Mouse (Mus musculus): Measurements from ENCODE around the gene Hspa14. TPM values are rescaled to one million over a fixed set of nuclear protein-coding genes. Genes with fewer than 3 reads are reported as not detected.

The Hspa14 gene
- polyA plus RNA-seq (2014; fragmentation: Nextera tagmentation; extraction: Ambion mirVana) = 111 and 113 TPM in 2 replicates

DNA sequence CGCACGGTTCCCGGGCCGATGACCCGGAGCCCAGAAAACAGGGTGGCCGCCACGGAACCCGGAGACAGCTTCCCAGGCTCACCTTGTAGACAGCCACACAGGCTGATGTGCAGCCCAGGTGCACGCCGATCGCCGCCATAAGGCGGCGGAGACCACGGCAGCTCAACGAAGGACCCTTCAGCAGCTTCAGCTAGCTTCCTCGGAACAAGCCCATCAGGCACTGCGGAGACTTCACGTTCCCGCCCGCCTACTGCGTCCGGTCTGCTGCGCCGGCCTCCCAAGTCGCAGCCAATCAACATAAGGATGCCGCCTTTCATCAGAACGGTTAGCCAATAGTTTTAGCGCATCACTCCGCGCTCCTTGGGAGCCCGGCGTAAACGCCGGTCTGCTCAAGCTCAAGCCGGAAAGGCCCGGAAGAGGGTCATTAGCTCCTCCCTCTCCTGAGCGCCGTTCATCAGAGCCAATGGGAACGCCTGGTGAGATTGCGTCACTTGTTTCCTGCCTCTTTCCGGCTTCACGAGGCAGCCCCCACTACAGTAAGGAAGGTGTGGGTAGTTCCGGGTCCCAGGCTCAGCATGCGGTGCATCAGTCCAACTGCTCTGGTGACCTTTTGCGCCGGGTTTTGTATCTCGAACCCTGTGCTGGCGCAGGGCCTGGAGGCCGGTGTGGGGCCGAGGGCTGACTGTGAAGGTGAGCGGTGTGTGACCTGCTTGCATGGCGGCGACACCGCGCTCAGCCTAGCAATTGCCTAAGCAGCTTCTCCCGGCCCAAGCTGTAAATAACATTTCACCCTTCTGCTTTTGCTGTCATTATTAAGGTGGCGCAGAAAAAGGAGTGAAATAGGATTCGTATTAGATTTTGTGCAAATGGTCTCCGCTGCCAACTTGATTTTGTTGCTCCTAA is at the start of gene Hspa14, which contains the start of the genes Gm45902 and Cdnf:
TSS of gene Hspa14 (minus strand) at position 263 of the 903 bp plus-strand sequence.
TSS of gene Gm45902 (minus strand) at position 239 of the 903 bp plus-strand sequence.
TSS of gene Cdnf (plus strand) at position 479 of the 903 bp plus-strand sequence.
- Histone ChIP-seq H3K36me3 (ENCODE audit: control insufficient read depth, insufficient read depth, low read length) (0 out of 2 replicates have a peak, but pooled peaks cover 3% of the 10 kb centered on the region), H3K27me3 (ENCODE audit: control insufficient read depth, insufficient read depth, low read length) (no peaks in the 10 kb centered on the region), H3K4me1 (ENCODE audit: control insufficient read depth, insufficient read depth, low read length) (peaks cover 6% of the 10 kb centered on the region; the same call in 1 of the 2 replicates), H3K27ac (ENCODE audit: low read depth, low read length) (peak within 1 kb of the TSS; percentile 23; the same call in 1 of the 2 replicates), H3K4me2 (ENCODE audit: low read depth) (peak within 1 kb of the TSS; percentile 71), H3K4me3 (ENCODE audit: low read depth, low read length) (peak within 1 kb of the TSS; percentile 53), H3K9me3 (ENCODE audit: control insufficient read depth, low read length) (no peaks in the 10 kb centered on the region), H3K9ac (ENCODE audit: low read length) (peak within 1 kb of the TSS; percentile 86)
- ATAC-seq (ENCODE audit: insufficient read depth, low FRiP score, low TSS enrichment) = peak; percentile 100
- under 1% methylated on average over 60 of the region's 60 CpGs for WGBS
- DNase-seq (ENCODE audit: low spot score) = peak; percentile 96

DNA sequence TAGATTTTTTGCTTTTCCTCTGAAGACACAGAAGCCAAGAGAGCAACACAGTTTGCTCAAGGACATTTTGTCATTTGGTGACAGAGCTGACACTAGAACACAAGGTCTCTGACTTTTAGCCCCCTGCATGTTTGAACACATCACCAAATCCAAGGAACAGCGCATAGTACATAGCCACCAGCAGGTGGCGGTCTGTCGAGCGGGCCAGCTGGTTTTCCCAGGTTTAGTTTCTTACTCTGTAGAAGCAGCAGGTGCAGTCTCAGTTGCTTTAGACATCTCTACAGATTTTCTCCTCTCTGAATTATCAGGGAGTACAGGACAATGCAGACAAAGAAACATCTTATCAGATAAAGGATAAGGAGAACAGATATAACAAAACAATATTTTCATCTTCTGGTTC is 34.0 kb upstream of the Hspa14 start:
- Histone ChIP-seq H3K4me3 (ENCODE audit: low read depth, low read length) (no peak overlapping the region), H3K4me1 (ENCODE audit: control insufficient read depth, insufficient read depth, low read length) (no peaks in the 10 kb centered on the region), H3K27me3 (ENCODE audit: control insufficient read depth, insufficient read depth, low read length) (no peaks in the 10 kb centered on the region), H3K4me2 (ENCODE audit: low read depth) (no peak overlapping the region), H3K9me3 (ENCODE audit: control insufficient read depth, low read length) (no peaks in the 10 kb centered on the region), H3K9ac (ENCODE audit: low read length) (no peak overlapping the region), H3K27ac (ENCODE audit: low read depth, low read length) (no peak overlapping the region), H3K36me3 (ENCODE audit: control insufficient read depth, insufficient read depth, low read length) (no peaks in the 10 kb centered on the region)
- ATAC-seq (ENCODE audit: insufficient read depth, low FRiP score, low TSS enrichment) (no peak), DNase-seq (ENCODE audit: low spot score) (peak; percentile 70)
- WGBS = 3% methylated on average over 4 of the region's 4 CpGs

DNA sequence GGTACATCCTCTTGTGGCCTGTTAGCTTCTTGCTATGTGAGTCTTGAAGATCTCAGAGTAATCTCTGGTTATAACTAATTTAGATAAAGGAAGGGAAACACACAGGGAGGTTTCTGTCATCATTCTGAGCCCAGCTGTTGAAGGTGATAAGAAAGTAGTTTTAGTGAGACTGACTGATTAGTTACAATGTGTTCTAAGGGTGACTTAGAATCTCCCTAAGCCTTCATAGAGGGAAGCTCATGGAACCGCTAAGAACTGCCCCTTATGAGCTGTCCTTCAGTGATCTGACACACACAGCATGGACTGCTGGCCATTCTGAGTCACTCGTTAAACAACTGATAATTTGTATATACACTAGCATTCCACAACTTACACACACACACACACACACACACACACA is 33.4 kb upstream of the Hspa14 start:
- H3K4me3 ChIP-seq (ENCODE audit: low read depth, low read length) = no peak overlapping the region
- H3K27ac ChIP-seq (ENCODE audit: low read depth, low read length) = no peak overlapping the region
- DNase-seq (ENCODE audit: low spot score) = no peak
- no peak for ATAC-seq (ENCODE audit: insufficient read depth, low FRiP score, low TSS enrichment)
- no peaks in the 10 kb centered on the region for H3K9me3 ChIP-seq (ENCODE audit: control insufficient read depth, low read length)
- no peak overlapping the region for H3K9ac ChIP-seq (ENCODE audit: low read length)
- H3K4me1 ChIP-seq (ENCODE audit: control insufficient read depth, insufficient read depth, low read length) = no peaks in the 10 kb centered on the region
- H3K4me2 ChIP-seq (ENCODE audit: low read depth) = no peak overlapping the region
- WGBS = 67% methylated on average over 2 of the region's 2 CpGs
- H3K36me3 ChIP-seq (ENCODE audit: control insufficient read depth, insufficient read depth, low read length) = no peaks in the 10 kb centered on the region
- no peaks in the 10 kb centered on the region for H3K27me3 ChIP-seq (ENCODE audit: control insufficient read depth, insufficient read depth, low read length)

DNA sequence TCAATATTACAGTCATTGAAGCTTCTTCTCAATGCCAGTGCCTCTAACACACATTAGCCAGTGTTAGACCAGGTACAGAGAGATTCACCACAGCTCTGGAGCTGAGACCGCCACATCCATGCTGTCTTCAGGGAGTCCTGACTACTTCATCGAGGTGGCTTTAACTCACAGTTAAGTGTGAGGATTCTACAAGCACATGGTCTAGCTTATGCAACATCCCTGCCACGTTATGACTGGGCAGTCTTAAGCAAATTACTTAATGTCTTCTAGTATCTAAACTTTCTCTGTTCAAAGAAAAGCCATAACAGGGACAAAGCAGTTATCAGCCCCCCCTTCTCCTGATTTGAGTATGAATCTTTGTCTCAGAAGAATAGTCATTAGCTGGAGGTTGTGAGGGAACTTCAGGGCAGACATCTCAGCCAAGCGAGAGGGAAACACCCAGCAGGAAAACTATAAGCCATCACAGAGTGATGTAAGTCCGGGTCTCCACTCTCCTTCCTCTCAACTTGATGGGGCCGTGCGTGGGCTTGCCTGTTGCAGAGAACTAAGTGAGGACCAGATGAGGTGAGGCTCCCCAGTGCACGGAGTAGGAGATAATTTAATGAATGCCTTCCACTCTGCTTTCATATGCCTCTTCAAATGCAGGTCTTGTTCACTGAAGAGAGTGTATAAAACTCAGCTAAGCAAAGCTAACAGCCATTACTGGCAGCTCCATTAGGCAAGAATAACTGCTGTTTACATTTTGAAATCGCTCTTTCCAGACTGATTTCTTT is 28.9 kb upstream of the Hspa14 start:
- DNase-seq (ENCODE audit: low spot score) = no peak
- 69% methylated on average over 9 of the region's 9 CpGs for whole genome bisulfite sequencing
- H3K36me3 ChIP-seq (ENCODE audit: control insufficient read depth, insufficient read depth, low read length) = no peaks in the 10 kb centered on the region
- no peaks in the 10 kb centered on the region for H3K9me3 ChIP-seq (ENCODE audit: control insufficient read depth, low read length)
- no peak overlapping the region for H3K4me3 ChIP-seq (ENCODE audit: low read depth, low read length)
- no peaks in the 10 kb centered on the region for H3K27me3 ChIP-seq (ENCODE audit: control insufficient read depth, insufficient read depth, low read length)
- no peak overlapping the region for H3K4me2 ChIP-seq (ENCODE audit: low read depth)
- H3K27ac ChIP-seq (ENCODE audit: low read depth, low read length) = no peak overlapping the region
- no peaks in the 10 kb centered on the region for H3K4me1 ChIP-seq (ENCODE audit: control insufficient read depth, insufficient read depth, low read length)
- no peak overlapping the region for H3K9ac ChIP-seq (ENCODE audit: low read length)
- ATAC-seq (ENCODE audit: insufficient read depth, low FRiP score, low TSS enrichment) = no peak

DNA sequence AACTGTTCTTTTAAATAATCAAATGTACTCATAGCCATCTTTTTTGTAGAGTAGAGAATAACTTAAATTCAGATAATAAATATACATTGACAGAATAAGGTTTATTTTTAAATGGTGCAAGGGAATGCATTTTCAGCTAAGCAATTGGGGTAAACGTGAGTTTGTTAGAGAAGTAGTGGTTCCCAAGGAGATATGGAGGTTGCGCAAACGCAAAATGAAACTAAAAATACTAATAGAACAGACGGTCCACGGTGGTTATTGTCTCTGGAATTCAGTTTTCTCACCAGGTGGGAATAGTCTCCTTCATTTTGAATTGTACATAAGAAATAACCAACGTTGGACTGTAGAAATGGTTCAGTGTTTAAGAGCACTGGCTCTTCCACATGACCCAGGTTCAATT is 13.7 kb upstream of the Hspa14 start:
- WGBS = 81% methylated on average over 6 of the region's 6 CpGs
- H3K4me1 ChIP-seq (ENCODE audit: control insufficient read depth, insufficient read depth, low read length) = no peaks in the 10 kb centered on the region

DNA sequence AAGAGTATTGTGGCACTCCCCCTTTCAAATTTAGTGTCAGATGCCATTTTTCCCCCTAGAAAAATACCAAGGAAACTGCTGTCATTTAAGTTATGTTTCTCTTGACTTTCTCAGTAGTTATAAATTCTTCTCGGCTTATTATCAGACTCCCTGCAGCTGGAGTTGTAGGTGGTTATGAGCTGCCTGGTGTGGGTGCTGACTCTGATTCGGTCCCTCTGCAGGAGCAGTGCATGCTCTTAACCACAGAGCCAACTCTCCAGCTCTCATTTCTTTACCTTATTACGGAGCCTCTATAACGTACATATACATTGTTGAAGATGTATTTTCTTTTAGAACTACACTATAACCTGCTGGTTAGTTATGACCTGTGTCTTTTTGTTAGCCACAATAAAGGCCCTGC is 9.9 kb upstream of the Hspa14 start:
- no peaks in the 10 kb centered on the region for H3K36me3 ChIP-seq (ENCODE audit: control insufficient read depth, insufficient read depth, low read length)
- H3K4me2 ChIP-seq (ENCODE audit: low read depth) = no peak overlapping the region
- H3K4me1 ChIP-seq (ENCODE audit: control insufficient read depth, insufficient read depth, low read length) = no peaks in the 10 kb centered on the region
- no peak overlapping the region for H3K4me3 ChIP-seq (ENCODE audit: low read depth, low read length)
- no peak overlapping the region for H3K9ac ChIP-seq (ENCODE audit: low read length)
- no peak overlapping the region for H3K27ac ChIP-seq (ENCODE audit: low read depth, low read length)
- DNase-seq (ENCODE audit: low spot score) = no peak
- H3K27me3 ChIP-seq (ENCODE audit: control insufficient read depth, insufficient read depth, low read length) = no peaks in the 10 kb centered on the region
- no peak for ATAC-seq (ENCODE audit: insufficient read depth, low FRiP score, low TSS enrichment)
- 89% methylated on average over 4 of the region's 4 CpGs for WGBS
- no peaks in the 10 kb centered on the region for H3K9me3 ChIP-seq (ENCODE audit: control insufficient read depth, low read length)

More for the DNA sequence above, 13.7 kb upstream of the Hspa14 start:
- Histone ChIP-seq H3K9ac (ENCODE audit: low read length) (no peak overlapping the region), H3K4me3 (ENCODE audit: low read depth, low read length) (no peak overlapping the region), H3K9me3 (ENCODE audit: control insufficient read depth, low read length) (no peaks in the 10 kb centered on the region), H3K27ac (ENCODE audit: low read depth, low read length) (no peak overlapping the region), H3K36me3 (ENCODE audit: control insufficient read depth, insufficient read depth, low read length) (no peaks in the 10 kb centered on the region), H3K4me2 (ENCODE audit: low read depth) (no peak overlapping the region), H3K27me3 (ENCODE audit: control insufficient read depth, insufficient read depth, low read length) (no peaks in the 10 kb centered on the region)
- DNase-seq (ENCODE audit: low spot score) (no peak), ATAC-seq (ENCODE audit: insufficient read depth, low FRiP score, low TSS enrichment) (no peak)

DNA sequence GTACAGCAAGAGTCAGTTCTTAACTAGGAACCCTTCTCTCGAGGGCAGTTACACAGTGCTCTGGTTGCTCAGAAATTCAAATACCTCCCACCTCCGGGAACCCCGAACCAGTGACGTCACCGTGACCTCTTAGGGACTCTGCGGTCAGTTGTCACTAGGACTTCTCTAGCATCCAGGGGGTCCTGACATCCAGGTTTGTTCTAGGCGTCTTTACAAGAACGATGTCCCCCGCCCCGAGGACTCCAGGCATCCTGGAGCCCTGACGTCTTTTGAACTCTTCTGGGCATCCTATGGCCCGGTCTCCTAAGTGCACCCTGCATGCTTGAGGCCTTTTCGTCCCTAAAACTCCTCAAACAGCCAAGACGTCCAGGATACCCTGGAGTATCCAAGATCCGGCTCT is 538 bp downstream of the Hspa14 start:
- under 1% methylated on average over 15 of the region's 15 CpGs for WGBS
- Histone ChIP-seq H3K27me3 (ENCODE audit: control insufficient read depth, insufficient read depth, low read length) (no peaks in the 10 kb centered on the region), H3K9me3 (ENCODE audit: control insufficient read depth, low read length) (no peaks in the 10 kb centered on the region), H3K36me3 (ENCODE audit: control insufficient read depth, insufficient read depth, low read length) (peaks cover 3% of the 10 kb centered on the region; the same call in 1 of the 2 replicates), H3K4me2 (ENCODE audit: low read depth) (peak overlapping the region; percentile 71), H3K9ac (ENCODE audit: low read length) (peak overlapping the region; percentile 57), H3K4me3 (ENCODE audit: low read depth, low read length) (peak overlapping the region; percentile 53), H3K4me1 (ENCODE audit: control insufficient read depth, insufficient read depth, low read length) (peaks cover 6% of the 10 kb centered on the region; the same call in 1 of the 2 replicates), H3K27ac (ENCODE audit: low read depth, low read length) (peak overlapping the region; percentile 1; the same call in 1 of the 2 replicates)
- ATAC-seq (ENCODE audit: insufficient read depth, low FRiP score, low TSS enrichment) = peak; percentile 0; the same call in 1 of the 2 replicates
- no peak for DNase-seq (ENCODE audit: low spot score)

DNA sequence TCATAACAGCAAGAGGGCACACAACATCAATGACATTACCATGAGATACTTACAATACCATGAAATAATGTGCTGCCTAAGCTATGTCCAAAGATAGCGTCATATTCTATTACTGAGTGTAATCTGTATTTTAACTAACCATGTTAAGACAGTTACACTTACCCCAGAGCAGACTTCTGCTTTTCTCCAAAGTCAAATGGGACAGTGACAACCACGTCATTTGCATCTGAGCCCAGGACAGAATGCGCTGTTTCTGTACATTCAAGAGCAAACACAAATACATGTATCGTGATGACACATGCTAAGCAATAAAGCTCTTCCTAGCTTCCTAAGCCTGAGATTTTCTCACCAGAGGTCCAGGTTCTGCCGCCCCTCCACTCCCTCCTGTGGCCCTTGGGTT is 11.7 kb downstream of the Hspa14 start:
- Histone ChIP-seq H3K27ac (ENCODE audit: low read depth, low read length) (no peak overlapping the region), H3K4me1 (ENCODE audit: control insufficient read depth, insufficient read depth, low read length) (no peaks in the 10 kb centered on the region), H3K36me3 (ENCODE audit: control insufficient read depth, insufficient read depth, low read length) (peaks cover 7% of the 10 kb centered on the region), H3K9me3 (ENCODE audit: control insufficient read depth, low read length) (no peaks in the 10 kb centered on the region), H3K27me3 (ENCODE audit: control insufficient read depth, insufficient read depth, low read length) (no peaks in the 10 kb centered on the region), H3K4me2 (ENCODE audit: low read depth) (no peak overlapping the region), H3K9ac (ENCODE audit: low read length) (no peak overlapping the region), H3K4me3 (ENCODE audit: low read depth, low read length) (no peak overlapping the region)
- ATAC-seq (ENCODE audit: insufficient read depth, low FRiP score, low TSS enrichment) = no peak
- WGBS = 94% methylated on average over 5 of the region's 5 CpGs
- DNase-seq (ENCODE audit: low spot score) = no peak

All from neural tube, embryonic 11.5 days (tissue).